Mouse (Mus musculus) intestine, embryonic 16.5 days (tissue): ENCODE results near the gene Plpp2. TPM values are rescaled to one million over a fixed set of nuclear protein-coding genes. Genes with fewer than 3 reads are reported as not detected.
A peak's percentile ranks its signal among the peaks of the same experiment; 100 is the strongest.

ENCODE experiments used
- ATAC-seq: fragments of 200-750 bp; cut with Nextera tagmentation; 2 replicates; pipeline ENCODE4 v1.8.0; 2017; ENCODE audit warnings: moderate TSS enrichment, moderate library complexity
- H3K27ac ChIP-seq: fragments of 300-500 bp; sonication (generic); 2 replicates; pipeline ENCODE4 v1.5.1; 2014; ENCODE audit warnings: mild to moderate bottlenecking, low read length
- H3K27me3 ChIP-seq: fragments of 300-500 bp; sonication (generic); replicated peaks from 2 replicates; pipeline ENCODE4 v1.6.1; 2014; ENCODE audit warnings: low read length, control low read depth, mixed read lengths; ENCODE audit not compliant: control insufficient read depth, insufficient read depth
- H3K36me3 ChIP-seq: fragments of 300-500 bp; sonication (generic); 2 replicates; pipeline ENCODE4 v1.6.1; 2014; ENCODE audit warnings: low read length, control low read depth; ENCODE audit not compliant: control insufficient read depth, insufficient read depth
- H3K4me1 ChIP-seq: fragments of 300-500 bp; sonication (generic); 2 replicates; pipeline ENCODE4 v1.6.1; 2014; ENCODE audit warnings: low read length, control low read depth, mixed read lengths; ENCODE audit not compliant: control insufficient read depth, insufficient read depth
- H3K4me2 ChIP-seq: fragments of 300-500 bp; sonication (generic); 2 replicates; pipeline ENCODE4 v1.6.1; 2014; ENCODE audit warnings: low read depth, low read length, control low read depth
- H3K4me3 ChIP-seq: fragments of 300-500 bp; sonication (generic); 2 replicates; pipeline ENCODE4 v1.5.1; 2014; ENCODE audit warnings: mild to moderate bottlenecking, low read length
- H3K9ac ChIP-seq: fragments of 300-500 bp; sonication (generic); 2 replicates; pipeline ENCODE4 v1.6.1; 2014; ENCODE audit warnings: low read depth, low read length
- H3K9me3 ChIP-seq: fragments of 300-500 bp; sonication (generic); 2 replicates; pipeline ENCODE4 v1.6.1; 2016; ENCODE audit warnings: low read length, control low read depth; ENCODE audit not compliant: control insufficient read depth
- WGBS: fragments of 180-500 bp; shearing (Covaris S2); extraction: QIAGEN DNeasy Blood & Tissue Kit; methylation state at CpG from one replicate; pipeline ENCODE4 v1.1.7; 2014; 5-methylcytosine and 5-hydroxymethylcytosine counted together
- polyA plus RNA-seq: library from polyadenylated mRNA; unstranded; fragments of >200 nt; fragmentation: Nextera tagmentation; extraction: Ambion mirVana; gene quantifications from 2 replicates; pipeline ENCODE4 v1.2.1, GENCODE M21; 2015

The Plpp2 gene
- polyA plus RNA-seq, 1 experiment from 2014 or later, result 140 TPM

DNA sequence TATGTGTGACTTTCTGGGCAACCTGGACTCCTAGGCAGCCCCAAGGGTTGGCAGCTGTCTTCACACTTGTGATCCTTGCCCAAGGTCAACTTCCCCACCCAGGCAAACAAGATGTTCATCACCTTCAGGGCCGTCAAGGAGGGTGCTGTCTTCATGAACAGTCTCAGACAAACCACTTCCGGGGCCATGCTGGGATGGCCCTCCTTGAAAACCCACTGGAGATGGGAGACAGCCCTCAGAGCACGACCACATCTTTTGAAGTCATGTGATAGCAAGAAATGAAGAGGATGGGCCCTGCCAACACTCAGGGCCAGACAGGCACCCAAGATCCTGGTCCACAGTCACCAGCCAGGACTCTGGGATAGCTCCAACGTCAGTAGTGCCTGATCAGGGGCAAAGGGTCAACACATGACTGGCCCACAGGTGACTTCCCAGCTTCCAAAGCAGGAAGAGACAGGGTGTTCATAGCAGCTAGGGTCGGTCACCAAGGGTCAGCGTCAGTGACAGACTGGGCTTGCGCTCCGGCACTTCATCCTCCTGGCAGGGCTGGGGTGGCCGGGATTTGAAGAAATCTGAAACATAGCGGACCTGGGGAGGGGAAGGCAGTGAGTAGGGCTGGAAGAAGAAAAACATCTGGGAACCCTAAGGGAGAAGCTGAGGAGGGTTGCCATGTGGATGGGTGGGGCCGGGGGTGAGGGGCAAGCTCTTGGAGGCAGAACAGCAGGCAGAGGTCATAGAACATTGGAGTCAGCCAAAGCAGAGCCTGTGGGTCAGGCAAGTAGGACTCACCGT is 6.7 kb downstream of the Plpp2 start:
- ATAC-seq, result no peak
- Histone ChIP-seq H3K9ac (no peak overlapping the region), H3K4me1 (peaks cover 13% of the 10 kb centered on the region), H3K27me3 (no peaks in the 10 kb centered on the region), H3K36me3 (peaks cover 13% of the 10 kb centered on the region), H3K9me3 (no peaks in the 10 kb centered on the region), H3K4me3 (no peak overlapping the region), H3K27ac (no peak overlapping the region), H3K4me2 (no peak overlapping the region)
- 88% methylated on average over 12 of the region's 12 CpGs for WGBS

DNA sequence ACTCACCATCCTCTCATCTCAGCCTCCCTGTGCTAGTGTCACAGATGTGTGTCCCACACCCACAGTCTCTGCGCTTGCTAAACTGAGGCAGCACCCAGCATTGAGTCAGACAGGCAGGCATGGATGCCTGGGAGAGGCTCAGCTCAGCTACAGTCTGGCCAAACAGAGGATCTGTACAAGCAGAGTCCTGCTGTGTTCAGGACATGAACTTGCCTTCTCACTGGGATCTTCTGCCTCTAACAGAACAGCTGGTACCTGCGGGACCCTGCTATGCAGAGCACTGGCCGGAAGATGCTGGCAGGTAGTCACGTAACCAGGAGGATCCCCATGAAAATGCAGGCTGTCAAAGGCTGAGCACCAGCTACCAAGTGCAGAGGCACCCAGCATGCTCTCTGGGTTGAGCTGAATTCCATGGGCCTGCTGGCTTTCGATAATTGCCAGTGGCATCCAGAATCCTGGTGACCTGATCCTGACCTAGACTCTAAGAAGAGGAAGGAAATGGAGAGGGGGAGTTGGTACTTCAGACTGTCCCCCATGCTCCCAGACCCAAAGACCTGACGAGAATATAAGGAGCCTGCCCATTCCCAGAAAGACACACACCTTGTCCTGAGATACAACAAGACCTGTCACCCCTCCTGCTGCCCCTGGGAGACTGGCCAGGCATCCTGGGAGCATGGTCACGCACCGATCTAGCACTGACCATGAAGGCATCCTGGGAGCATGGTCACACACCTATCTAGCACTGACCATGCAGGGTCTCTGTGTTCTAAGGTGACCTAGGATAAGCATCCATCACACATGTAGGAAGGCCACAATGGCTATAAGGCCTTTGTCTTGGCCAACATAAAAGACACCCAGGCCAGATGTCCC is 7.9 kb downstream of the Plpp2 start:
- H3K36me3 ChIP-seq, result peaks cover 13% of the 10 kb centered on the region
- H3K4me3 ChIP-seq, result no peak overlapping the region
- ATAC-seq, result no peak
- no peak overlapping the region for H3K27ac ChIP-seq
- peaks cover 7% of the 10 kb centered on the region; the same call in 1 of the 2 replicates for H3K4me1 ChIP-seq
- H3K27me3 ChIP-seq, result no peaks in the 10 kb centered on the region
- no peaks in the 10 kb centered on the region for H3K9me3 ChIP-seq
- no peak overlapping the region for H3K4me2 ChIP-seq
- H3K9ac ChIP-seq, result no peak overlapping the region
- WGBS, result 91% methylated on average over 8 of the region's 8 CpGs

DNA sequence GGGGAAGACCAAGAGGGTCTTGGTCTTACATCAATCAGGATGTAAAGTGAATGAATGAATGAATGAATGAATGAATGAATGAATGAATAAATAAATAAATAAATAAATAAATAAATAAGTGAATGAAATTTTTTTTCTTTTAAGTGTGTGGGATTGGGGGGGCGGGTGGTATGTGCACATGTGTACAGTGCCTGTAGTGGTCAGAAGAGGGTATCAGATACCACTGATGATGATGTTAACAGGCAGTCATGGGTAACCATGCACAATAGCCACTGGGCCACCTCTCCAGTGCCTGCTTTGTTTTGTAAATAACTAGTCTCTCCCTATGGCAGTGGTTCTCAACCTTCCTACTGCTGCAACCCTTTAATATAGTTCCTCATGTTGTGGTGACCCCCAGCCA is 9.2 kb downstream of the Plpp2 start:
- H3K4me3 ChIP-seq, result no peak overlapping the region
- H3K27me3 ChIP-seq, result no peaks in the 10 kb centered on the region
- H3K27ac ChIP-seq, result no peak overlapping the region
- H3K36me3 ChIP-seq, result peaks cover 10% of the 10 kb centered on the region
- ATAC-seq, result no peak
- no peak overlapping the region for H3K4me2 ChIP-seq
- no peaks in the 10 kb centered on the region for H3K4me1 ChIP-seq
- H3K9ac ChIP-seq, result no peak overlapping the region
- H3K9me3 ChIP-seq, result no peaks in the 10 kb centered on the region
- 80% methylated on average over 1 of the region's 1 CpGs for WGBS

DNA sequence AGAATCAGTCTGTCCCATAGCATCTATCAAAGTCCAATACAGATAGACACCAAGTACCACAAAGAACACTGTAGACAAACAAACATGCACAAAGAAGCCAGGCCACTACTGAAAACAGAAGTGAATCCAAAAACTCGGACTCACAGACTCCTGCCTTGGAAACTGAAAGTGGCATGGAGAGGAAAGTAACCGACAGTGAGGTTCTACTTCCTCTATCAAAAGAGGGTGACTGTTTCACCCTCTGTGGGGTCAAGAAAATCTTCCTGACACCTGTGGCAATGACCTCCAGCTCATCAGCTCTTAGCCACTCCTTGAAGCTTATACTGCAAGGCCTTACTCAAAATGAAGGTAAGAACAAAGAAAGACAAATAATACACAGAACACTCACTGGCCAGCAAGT is 26.9 kb downstream of the Plpp2 start:
- no peak for ATAC-seq
- H3K4me2 ChIP-seq, result no peak overlapping the region
- H3K27me3 ChIP-seq, result no peaks in the 10 kb centered on the region
- no peaks in the 10 kb centered on the region for H3K36me3 ChIP-seq
- WGBS, result 76% methylated on average over 2 of the region's 2 CpGs
- no peak overlapping the region for H3K27ac ChIP-seq
- no peak overlapping the region for H3K9ac ChIP-seq
- no peaks in the 10 kb centered on the region for H3K4me1 ChIP-seq
- H3K4me3 ChIP-seq, result no peak overlapping the region
- H3K9me3 ChIP-seq, result no peaks in the 10 kb centered on the region

DNA sequence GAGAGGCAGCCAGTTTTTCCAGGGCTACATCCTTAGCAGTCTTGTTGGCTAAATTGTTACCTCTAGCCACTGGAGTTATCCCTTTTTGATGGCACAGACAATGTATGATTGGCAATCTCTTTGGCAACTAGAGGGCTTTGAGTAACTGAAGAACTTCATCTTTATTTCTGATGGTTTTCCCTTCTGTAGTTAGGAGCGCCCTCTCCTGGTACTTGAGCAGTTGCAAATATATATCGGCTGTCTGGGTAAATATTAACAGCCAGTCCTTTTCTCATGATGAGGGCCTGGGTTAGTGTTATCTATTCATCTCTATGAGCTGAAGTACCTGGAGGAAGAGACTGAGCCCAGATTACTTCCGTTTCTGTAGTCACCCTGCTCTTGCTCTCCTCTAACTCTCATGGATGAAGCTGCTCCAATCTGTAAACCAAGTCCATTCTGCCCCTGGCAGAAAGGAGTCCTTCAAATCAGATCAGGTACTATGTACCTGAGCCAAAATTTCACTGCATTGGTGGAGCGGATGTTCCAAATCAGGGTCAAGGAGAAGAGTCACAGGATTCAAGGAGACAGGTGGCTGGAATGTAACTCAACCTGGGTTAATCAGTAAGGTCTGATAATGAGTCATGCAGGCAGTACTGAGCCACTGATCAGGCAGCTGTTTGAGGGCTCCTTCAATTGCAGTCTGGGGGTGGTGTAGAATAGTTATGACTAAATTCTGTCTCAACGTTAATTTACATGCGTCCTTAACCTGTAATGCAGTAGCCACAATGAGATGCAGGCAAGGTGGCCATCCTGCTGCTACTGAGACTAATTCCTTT is 30.6 kb downstream of the Plpp2 start:
- peak; percentile 92 for ATAC-seq
- Histone ChIP-seq H3K27me3 (no peaks in the 10 kb centered on the region), H3K9ac (no peak overlapping the region), H3K4me3 (no peak overlapping the region), H3K4me2 (no peak overlapping the region), H3K27ac (no peak overlapping the region), H3K4me1 (no peaks in the 10 kb centered on the region), H3K9me3 (0 out of 2 replicates have a peak, but pooled peaks cover 3% of the 10 kb centered on the region), H3K36me3 (no peaks in the 10 kb centered on the region)
- 54% methylated on average over 6 of the region's 6 CpGs for WGBS

DNA sequence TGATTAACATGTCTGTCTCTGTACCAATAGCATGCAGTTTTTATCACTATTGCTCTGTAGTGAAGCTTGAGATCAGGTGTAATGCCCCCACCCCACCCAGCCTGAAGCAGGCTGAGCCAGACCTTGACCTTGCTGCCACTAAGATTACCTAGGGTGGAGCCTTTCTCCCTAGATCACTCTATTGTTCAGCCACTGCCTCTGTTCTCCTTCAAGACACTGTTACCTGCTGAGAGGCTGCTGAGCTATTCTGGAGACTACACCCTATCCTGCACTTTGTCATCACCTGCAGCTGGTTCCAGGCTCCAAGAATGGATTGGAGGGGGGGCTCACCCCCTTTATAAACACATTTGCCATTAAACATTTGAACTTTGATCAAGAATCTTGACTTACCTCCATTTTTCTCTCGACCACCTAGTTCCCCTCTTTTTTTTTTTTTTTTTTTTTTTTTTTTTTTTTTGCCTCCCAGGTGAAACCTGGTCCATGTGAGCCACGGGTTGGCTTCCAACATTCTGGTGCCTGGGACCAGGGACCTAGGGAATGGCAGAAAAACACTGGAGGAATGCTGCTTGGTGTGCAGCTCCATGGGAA is 36.8 kb downstream of the Plpp2 start:
- whole genome bisulfite sequencing, result 50% methylated on average over 2 of the region's 2 CpGs
- Histone ChIP-seq H3K27me3 (no peaks in the 10 kb centered on the region), H3K9me3 (0 out of 2 replicates have a peak, but pooled peaks cover 3% of the 10 kb centered on the region), H3K9ac (no peak overlapping the region), H3K4me3 (no peak overlapping the region), H3K4me2 (no peak overlapping the region), H3K27ac (no peak overlapping the region), H3K36me3 (no peaks in the 10 kb centered on the region), H3K4me1 (no peaks in the 10 kb centered on the region)
- no peak for ATAC-seq

DNA sequence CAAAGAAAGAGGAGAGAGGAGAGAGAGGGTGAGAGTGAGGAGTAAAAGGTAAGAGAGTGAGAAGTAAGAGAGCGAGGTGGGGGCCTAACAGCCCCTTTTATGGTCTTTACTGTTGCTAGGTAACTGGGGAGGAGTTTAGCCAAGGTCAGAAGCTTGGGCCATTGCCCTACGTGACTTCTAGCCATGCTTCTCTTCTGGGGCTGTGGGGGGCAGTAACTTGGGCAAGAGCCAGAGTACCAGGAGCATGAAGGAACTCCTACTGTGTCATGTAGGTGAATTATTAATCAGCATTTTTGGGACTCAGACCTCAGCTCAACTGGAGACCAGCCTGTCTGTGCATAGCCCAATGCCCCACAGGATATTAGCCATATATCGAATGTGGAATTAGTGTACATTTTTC is 37.7 kb downstream of the Plpp2 start:
- ATAC-seq, result no peak
- Histone ChIP-seq H3K9ac (no peak overlapping the region), H3K36me3 (no peaks in the 10 kb centered on the region), H3K4me2 (no peak overlapping the region), H3K9me3 (0 out of 2 replicates have a peak, but pooled peaks cover 3% of the 10 kb centered on the region), H3K27me3 (no peaks in the 10 kb centered on the region), H3K4me3 (no peak overlapping the region), H3K4me1 (no peaks in the 10 kb centered on the region), H3K27ac (no peak overlapping the region)
- WGBS, result 57% methylated on average over 3 of the region's 3 CpGs
